Mouse (Mus musculus) hindbrain, embryonic 14.5 days (tissue): ENCODE data around the gene Celf2. TPM values are rescaled to one million over a fixed set of nuclear protein-coding genes. Genes with fewer than 3 reads are reported as not detected.
A peak's percentile ranks its signal among the peaks of the same experiment; 100 is the strongest.
"Not testable (repeated sequence)": the region's sequence is repeated elsewhere in the genome, so short reads cannot be mapped to it uniquely, and the experiment has no call there.

Experiments used
- ATAC-seq: fragments of 200-750 bp; cut with Nextera tagmentation; 2 replicates; pipeline ENCODE4 v1.8.0; 2017; ENCODE audit warnings: moderate number of reproducible peaks, mild to moderate bottlenecking, moderate TSS enrichment, moderate library complexity; ENCODE audit not compliant: low FRiP score
- DNase-seq: peaks from one replicate; pipeline ENCODE4 v3.0.0-alpha.2; 2015; ENCODE audit warnings: low spot score
- H3K27ac ChIP-seq: fragments of 300-500 bp; sonication (generic); 2 replicates; pipeline ENCODE4 v1.5.1; 2014; ENCODE audit warnings: mild to moderate bottlenecking, moderate library complexity
- H3K27me3 ChIP-seq: fragments of 300-500 bp; sonication (generic); 2 replicates; pipeline ENCODE4 v1.6.1; 2014; ENCODE audit warnings: mild to moderate bottlenecking, low read length, mixed read lengths; ENCODE audit not compliant: control insufficient read depth, insufficient read depth
- H3K36me3 ChIP-seq: fragments of 300-500 bp; sonication (generic); replicated peaks from 2 replicates; pipeline ENCODE4 v1.6.1; 2014; ENCODE audit not compliant: control insufficient read depth, insufficient read depth
- H3K4me1 ChIP-seq: fragments of 300-500 bp; sonication (generic); replicated peaks from 2 replicates; pipeline ENCODE4 v1.6.1; 2014; ENCODE audit warnings: antibody characterized with exemption, low read length, mixed read lengths; ENCODE audit not compliant: control insufficient read depth, insufficient read depth
- H3K4me2 ChIP-seq: fragments of 300-500 bp; sonication (generic); replicated peaks from 2 replicates; pipeline ENCODE4 v1.6.1; 2014; ENCODE audit warnings: mild to moderate bottlenecking, moderate library complexity
- H3K4me3 ChIP-seq: fragments of 300-500 bp; sonication (generic); replicated peaks from 2 replicates; pipeline ENCODE4 v1.5.1; 2014; ENCODE audit warnings: mild to moderate bottlenecking, low read length
- H3K9ac ChIP-seq: fragments of 300-500 bp; sonication (generic); 2 replicates; pipeline ENCODE4 v1.6.1; 2014
- H3K9me3 ChIP-seq: fragments of 300-500 bp; sonication (generic); 2 replicates; pipeline ENCODE4 v1.6.1; 2016; ENCODE audit warnings: low read length; ENCODE audit not compliant: control insufficient read depth
- WGBS: fragments of 180-500 bp; shearing (Covaris S2); extraction: QIAGEN DNeasy Blood & Tissue Kit; methylation state at CpG from one replicate; pipeline ENCODE4 v1.1.7; 2014; 5-methylcytosine and 5-hydroxymethylcytosine counted together
- polyA plus RNA-seq: library from polyadenylated mRNA; unstranded; fragments of >200 nt; fragmentation: Nextera tagmentation; extraction: Ambion mirVana; gene quantifications from 2 replicates; pipeline ENCODE4 v1.2.1, GENCODE M21; 2014

Celf2 gene
- 130 and 131 TPM in 2 replicates for polyA plus RNA-seq

DNA sequence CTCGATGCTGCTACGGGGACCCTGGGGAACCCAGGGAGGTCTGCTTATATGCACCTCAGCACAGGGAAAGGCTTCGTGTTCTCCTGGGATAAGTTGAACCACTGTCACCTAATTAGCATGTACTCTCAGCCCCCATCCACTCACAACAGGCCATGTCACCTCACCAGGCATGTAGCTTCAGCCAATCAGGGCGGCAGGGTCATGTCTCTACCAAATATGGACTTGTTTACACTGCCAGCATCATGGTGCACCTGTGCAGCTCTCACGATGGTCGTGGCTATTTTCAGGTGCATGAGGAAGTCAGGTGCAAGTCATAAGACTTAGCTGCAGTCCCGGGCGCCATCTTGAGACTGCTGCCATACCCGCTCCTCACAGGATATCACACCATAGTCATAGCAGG is at the start of gene Celf2:
Celf2 (minus strand) TSS at position 101 of the 400 bp plus-strand sequence.
- H3K9me3 ChIP-seq, H3K9ac ChIP-seq, H3K27ac ChIP-seq, ATAC-seq, H3K27me3 ChIP-seq, H3K4me1 ChIP-seq, DNase-seq, H3K36me3 ChIP-seq, H3K4me3 ChIP-seq, H3K4me2 ChIP-seq: not testable (repeated sequence)
- 96% methylated on average over 9 of the region's 9 CpGs for WGBS

DNA sequence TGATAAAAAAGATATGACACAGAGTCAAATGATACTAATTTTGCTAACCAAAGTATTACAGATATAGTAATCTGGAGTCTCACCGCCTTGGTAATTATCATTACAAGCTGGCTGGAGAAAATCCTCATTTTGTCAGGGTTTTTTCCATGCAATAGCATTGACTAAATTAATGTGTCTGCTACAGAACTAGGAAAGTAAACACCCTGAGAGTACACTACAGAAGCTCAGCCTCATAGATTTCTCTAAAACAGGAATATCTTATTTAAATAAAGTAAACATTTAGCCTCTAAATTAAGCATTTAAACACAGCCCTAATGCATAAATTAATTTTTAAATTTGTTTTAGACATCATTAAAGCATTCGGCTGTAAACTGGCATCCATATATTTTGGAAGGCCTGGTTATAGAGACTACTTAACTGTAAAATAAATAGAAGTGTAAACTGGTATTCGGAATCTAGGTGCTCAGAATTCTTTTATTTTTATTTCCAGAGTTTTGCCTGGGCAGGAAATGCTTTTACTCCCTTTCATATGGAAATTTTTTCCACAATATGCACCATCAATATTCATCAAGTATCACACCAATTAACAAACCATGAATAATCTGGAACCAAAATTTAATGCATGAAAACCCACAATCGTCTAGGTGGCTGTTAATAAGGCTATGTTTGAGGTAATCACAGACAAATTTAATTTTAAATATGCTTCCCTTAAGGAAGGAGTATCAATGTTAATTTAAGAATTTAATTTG is 46.0 kb upstream of the Celf2 start:
- H3K9me3 ChIP-seq: no peaks in the 10 kb centered on the region
- H3K36me3 ChIP-seq: no peaks in the 10 kb centered on the region
- no peak overlapping the region for H3K9ac ChIP-seq
- no peaks in the 10 kb centered on the region for H3K4me1 ChIP-seq
- ATAC-seq (no peak), DNase-seq (no peak)
- 57% methylated on average over 4 of the region's 4 CpGs for WGBS
- no peak overlapping the region for H3K4me2 ChIP-seq
- H3K27ac ChIP-seq: no peak overlapping the region
- H3K4me3 ChIP-seq: no peak overlapping the region
- H3K27me3 ChIP-seq: no peaks in the 10 kb centered on the region

DNA sequence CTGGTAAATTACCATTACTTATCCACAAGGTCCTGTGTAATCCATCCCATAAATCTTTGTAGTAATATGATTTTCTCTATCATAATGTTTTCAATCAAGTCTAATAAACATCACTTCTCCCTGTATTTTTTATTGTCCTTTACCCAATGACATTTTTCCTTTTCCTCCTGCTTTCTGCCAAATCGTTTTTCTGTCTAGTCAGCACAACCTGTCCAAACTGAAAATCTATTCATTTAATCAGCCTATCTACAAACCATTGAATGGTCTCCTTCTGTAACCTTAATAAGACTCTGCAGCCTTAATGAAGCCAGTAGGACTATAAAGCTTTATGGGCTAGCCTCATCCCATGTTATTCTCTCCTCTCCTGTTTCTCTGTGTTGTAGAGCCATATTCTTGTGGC is 45.2 kb upstream of the Celf2 start:
- Histone ChIP-seq H3K27ac (no peak overlapping the region), H3K36me3 (no peaks in the 10 kb centered on the region), H3K27me3 (no peaks in the 10 kb centered on the region), H3K4me3 (no peak overlapping the region), H3K4me2 (no peak overlapping the region), H3K9me3 (no peaks in the 10 kb centered on the region), H3K4me1 (no peaks in the 10 kb centered on the region), H3K9ac (no peak overlapping the region)
- WGBS: 78% methylated on average over 1 of the region's 1 CpGs
- ATAC-seq: no peak
- DNase-seq: no peak

DNA sequence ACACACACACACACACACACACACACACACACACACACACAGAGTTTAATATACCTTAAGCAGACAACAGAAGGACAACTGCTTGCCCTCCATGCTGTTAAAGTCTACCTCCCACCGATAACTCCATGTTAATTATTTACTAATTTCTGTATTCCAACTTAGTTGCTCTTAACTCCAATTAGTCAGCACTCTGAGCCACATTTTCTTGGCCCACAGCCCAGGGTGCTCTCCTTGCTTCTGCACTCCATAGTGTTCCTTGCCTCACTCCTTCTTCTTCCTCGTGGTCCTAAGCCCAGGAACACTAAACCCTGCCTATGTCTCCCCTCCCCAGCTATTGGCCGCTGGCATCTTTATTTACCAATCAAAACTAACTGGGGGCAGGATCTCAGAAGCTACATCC is 43.5 kb upstream of the Celf2 start:
- Histone ChIP-seq H3K4me1 (no peaks in the 10 kb centered on the region), H3K36me3 (no peaks in the 10 kb centered on the region), H3K27ac (no peak overlapping the region), H3K27me3 (no peaks in the 10 kb centered on the region), H3K9ac (no peak overlapping the region), H3K4me3 (no peak overlapping the region), H3K9me3 (no peaks in the 10 kb centered on the region), H3K4me2 (no peak overlapping the region)
- WGBS: 76% methylated on average over 3 of the region's 3 CpGs
- ATAC-seq (no peak), DNase-seq (no peak)

DNA sequence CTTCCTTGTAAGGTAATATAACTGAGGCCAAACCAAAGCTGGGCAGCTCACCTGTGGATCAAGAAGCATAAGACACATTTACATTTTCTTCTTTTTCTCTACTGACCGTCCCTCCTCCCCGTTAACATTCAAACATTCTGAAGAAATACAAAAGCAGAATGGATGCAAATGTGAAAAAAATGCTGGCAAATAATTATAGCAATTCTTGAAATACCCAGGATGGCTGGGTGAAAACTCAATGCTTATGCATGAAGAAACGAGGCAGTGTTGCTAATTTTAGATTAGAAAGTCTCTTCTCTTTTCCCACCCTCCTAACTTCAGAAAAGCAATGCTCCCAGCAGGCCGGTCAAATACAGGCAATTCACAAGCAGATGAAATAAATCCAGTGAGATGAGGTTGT is 39.5 kb upstream of the Celf2 start:
- ATAC-seq (no peak), DNase-seq (no peak)
- no peaks in the 10 kb centered on the region for H3K4me1 ChIP-seq
- H3K9ac ChIP-seq: no peak overlapping the region
- WGBS: 79% methylated on average over 4 of the region's 4 CpGs
- no peak overlapping the region for H3K4me2 ChIP-seq
- H3K27me3 ChIP-seq: no peaks in the 10 kb centered on the region
- H3K4me3 ChIP-seq: no peak overlapping the region
- H3K36me3 ChIP-seq: no peaks in the 10 kb centered on the region
- H3K9me3 ChIP-seq: no peaks in the 10 kb centered on the region
- H3K27ac ChIP-seq: no peak overlapping the region

DNA sequence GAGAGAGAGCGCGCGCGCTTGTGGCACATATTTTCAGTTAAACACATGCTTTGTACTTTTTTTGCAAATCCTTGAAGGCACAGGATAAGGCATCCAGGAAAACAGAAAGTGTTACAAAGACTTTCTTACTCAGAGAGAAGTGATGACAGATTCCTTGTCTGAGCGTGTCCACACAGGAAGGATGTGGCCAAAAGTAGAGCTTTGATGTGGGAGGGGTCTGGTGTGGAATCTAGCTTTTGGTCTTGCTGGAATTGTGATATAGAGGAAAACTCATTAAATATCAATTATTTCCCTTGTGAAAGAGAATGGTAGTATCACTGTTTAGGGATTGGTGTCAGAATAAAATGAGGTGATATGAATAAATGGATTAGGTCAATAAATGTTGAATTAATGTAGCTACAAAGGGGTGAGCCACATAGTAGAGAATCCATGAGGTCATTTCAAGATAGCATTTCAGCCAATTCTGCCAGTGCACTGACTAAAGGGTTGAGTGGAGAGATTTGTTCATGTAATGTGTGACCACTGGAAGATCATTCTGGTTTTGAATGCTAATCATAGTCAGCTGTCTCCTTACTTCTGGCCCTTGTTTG is 25.3 kb upstream of the Celf2 start:
- ATAC-seq (no peak), DNase-seq (no peak)
- H3K36me3 ChIP-seq: no peaks in the 10 kb centered on the region
- H3K9ac ChIP-seq: no peak overlapping the region
- H3K27me3 ChIP-seq: no peaks in the 10 kb centered on the region
- H3K4me3 ChIP-seq: no peak overlapping the region
- H3K9me3 ChIP-seq: peaks cover 3% of the 10 kb centered on the region; the same call in 1 of the 2 replicates
- H3K27ac ChIP-seq: no peak overlapping the region
- H3K4me2 ChIP-seq: no peak overlapping the region
- peaks cover 20% of the 10 kb centered on the region for H3K4me1 ChIP-seq
- WGBS: 97% methylated on average over 5 of the region's 5 CpGs

DNA sequence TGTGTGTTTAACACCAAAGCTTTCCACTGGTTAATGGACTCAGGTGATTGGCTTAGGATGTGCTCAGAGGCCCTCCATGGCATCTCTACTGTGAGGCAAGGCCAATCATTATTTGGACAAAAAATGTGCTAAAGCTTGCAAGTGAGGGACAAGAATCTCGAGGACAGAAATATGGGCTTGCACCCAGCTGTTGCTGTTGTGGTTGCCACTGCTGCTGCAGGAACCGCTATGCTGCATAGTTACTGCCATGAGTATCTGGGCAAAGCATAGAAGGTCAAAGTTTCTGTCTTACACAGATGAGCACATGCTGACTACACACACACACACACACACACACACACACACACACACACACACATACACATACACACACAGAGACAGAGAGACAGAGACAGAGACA is 24.8 kb upstream of the Celf2 start:
- Histone ChIP-seq H3K27ac (no peak overlapping the region), H3K27me3 (no peaks in the 10 kb centered on the region), H3K9me3 (peaks cover 3% of the 10 kb centered on the region; the same call in 1 of the 2 replicates), H3K9ac (no peak overlapping the region), H3K4me2 (no peak overlapping the region), H3K4me1 (peaks cover 23% of the 10 kb centered on the region), H3K4me3 (no peak overlapping the region), H3K36me3 (no peaks in the 10 kb centered on the region)
- DNase-seq: no peak
- ATAC-seq: no peak
- WGBS: 86% methylated on average over 2 of the region's 2 CpGs

DNA sequence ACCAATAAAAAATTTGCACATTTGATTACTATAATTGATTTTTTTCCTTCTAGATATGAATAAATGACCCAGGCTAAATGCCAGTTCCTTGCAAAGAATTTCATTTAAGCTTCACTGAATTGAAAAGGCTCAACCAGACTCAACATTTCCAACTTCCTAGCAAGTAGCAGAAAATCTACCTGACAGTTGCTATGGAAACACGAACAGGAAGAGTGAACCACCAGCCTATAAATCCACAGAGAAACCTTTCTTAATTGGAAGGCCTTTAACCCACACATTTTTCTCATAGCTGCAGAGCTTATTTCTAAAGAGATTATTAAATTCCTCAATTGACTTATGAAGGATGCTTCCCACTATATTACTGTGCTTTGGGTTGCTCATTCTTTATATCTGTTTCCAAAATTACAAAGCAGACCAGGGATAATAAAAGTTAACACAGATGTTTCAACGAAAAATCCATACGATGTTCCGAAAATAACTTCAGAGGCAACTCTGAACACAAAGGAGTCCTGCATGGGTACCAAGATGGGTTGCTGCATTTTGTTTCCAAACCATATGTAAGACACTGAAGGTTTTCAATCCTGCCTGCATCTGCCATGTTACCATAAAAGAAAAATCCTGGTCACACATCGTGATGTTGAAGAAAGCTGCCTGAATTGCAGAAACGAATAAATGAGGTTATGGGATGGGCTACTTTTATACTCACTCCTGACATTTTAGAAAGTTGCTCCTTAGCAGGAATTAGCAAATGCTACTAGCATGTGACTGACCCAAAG is 22.0 kb upstream of the Celf2 start:
- no peak overlapping the region for H3K4me3 ChIP-seq
- H3K4me2 ChIP-seq: no peak overlapping the region
- H3K9ac ChIP-seq: no peak overlapping the region
- no peaks in the 10 kb centered on the region for H3K9me3 ChIP-seq
- DNase-seq: peak; percentile 64
- no peak for ATAC-seq
- no peaks in the 10 kb centered on the region for H3K27me3 ChIP-seq
- no peaks in the 10 kb centered on the region for H3K36me3 ChIP-seq
- WGBS: 68% methylated on average over 6 of the region's 6 CpGs
- peak overlapping the region; percentile 75 for H3K27ac ChIP-seq
- H3K4me1 ChIP-seq: peaks cover 26% of the 10 kb centered on the region

DNA sequence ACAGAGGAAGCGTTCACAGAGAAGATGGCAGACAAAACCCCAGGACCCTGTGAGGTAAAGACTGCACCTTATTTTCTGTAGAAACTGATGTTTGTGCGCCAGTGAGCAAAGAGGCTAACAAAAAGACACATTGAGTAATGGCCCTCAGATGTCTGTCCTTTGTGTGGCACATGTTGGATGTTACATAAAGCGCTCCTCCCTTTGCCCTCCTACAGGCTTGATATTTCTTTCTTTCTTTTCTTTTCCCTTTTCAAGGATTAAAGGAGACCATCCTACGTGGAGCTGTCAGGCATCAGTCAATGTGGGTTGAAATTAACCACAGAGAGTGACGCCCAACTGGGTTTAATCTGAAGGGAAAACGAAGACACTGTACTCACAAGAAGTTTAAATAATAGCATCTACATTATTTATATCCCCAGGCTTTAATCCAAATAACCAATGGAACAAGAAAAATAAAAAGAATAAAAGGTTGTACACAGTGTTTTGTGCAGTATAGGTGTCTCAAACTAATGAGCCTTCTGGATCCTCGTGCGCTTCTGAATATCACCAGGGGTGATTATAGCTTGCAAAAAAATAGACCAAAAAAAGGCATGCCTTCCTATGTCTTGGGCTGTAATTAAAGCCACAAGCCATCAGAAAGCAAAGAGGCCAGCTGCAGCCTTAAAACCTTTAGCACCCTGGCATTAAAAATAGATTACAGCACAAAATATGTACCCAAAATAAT is 21.3 kb upstream of the Celf2 start:
- Histone ChIP-seq H3K9ac (0 out of 2 replicates have a peak overlapping the region, but pooled peaks have one; percentile 16), H3K9me3 (no peaks in the 10 kb centered on the region), H3K27me3 (no peaks in the 10 kb centered on the region), H3K27ac (peak overlapping the region; percentile 75), H3K4me2 (peak overlapping the region; percentile 15; the same call in 1 of the 2 replicates), H3K4me1 (peaks cover 26% of the 10 kb centered on the region), H3K36me3 (no peaks in the 10 kb centered on the region), H3K4me3 (no peak overlapping the region)
- ATAC-seq: no peak
- 26% methylated on average over 8 of the region's 8 CpGs for WGBS
- no peak for DNase-seq
